Mouse (Mus musculus) cerebellum, adult (tissue): ENCODE results near the gene Stra6.

Source experiments
- ATAC-seq: cut with Nextera tagmentation; 2 replicates; pipeline ENCODE4 v1.9.2; 2017; ENCODE audit warnings: mild to moderate bottlenecking, moderate library complexity, mixed read lengths; ENCODE audit not compliant: insufficient number of reproducible peaks, low FRiP score, low TSS enrichment

Stra6 gene

DNA sequence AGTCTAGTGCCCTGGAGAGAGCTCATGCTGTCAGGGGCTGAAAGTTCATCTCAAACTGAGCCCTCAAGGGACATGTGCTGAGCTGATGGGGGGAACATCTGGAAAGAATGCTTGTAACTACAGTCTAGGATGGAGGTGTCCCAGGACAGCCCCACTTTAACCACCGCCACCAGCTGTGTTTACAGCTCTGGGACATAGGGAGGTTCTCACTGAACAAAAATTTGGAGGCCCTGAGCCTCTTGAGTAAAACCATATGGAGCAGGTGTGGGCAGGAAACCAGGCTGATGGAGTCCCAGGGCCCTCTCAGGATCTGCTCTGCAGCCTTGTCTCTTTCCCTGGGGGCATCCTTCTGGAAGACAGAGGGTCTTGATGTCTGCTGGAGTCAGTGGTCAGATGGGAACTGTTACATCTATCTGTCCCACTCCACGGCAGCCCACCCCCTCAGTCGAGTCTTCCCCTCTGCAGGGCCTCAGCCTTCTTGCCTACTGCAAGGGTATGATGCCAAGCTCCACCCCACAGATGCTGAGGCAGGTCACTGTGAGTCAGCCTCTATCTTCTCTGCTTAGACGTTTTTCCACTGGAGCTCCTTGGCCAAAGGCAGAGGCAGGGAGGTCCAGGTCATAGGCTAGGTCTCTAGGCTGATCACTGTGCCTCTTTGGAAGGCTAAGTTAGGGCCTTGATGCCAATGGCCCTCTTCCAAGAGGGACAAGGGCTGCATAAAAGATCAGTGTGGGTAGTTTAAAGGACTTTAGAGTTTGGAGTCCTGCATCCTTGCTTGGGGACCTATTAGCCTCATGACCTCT lies 28.2 kb downstream of the Stra6 start:
- no peak for ATAC-seq

DNA sequence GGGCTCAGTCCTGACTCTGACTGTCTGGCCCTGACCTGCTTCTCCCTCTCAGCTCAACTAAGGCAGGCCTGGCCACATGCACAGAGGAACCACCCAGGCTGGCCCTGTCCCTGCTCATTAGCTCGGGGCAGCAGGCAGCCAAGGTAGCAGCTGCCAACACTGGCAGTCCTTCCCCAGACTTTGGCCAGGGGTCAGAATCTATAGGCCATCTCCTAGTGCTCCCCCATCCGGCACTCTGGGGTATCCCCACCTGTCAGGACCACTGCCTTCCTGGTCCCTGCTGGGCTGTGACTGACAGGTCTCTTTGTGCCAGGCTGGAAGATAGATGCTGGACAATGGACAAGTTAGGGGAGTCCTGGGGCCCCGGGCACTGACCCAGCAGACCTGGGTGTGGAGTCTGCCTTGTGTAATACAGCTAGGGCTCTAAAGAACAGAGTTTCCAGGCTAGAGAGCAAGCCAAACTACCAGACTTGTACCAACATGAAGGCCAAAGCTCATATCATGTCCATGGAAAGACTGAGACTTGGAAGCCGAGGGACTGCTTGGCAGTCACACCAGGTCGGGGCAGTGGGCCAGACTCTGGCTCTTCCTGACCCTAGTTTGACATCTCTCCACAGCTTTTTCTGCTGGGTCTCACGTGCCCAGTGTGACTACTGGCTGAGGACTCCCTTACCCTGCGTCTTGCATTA lies 29.1 kb downstream of the Stra6 start:
- peak; percentile 83 for ATAC-seq

DNA sequence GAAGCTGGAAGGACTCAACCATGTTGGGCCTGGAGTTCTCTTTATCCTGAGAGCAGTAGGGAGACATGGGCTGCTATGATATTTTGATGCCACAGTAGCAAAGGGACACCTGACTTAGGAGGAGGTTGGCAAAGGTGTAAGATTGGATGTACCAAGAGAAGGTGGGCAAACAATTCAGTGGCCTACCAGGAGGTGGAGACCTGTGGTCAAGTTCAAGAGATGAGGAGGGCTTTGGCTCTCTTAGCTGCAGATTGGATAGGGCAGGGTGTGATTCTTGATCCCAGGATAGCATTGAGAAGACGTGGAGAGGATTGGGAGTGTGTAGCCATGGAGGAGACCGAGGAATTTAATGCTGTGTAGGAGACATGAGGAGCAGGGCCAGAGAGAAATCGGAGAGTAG lies 30.2 kb downstream of the Stra6 start:
- no peak for ATAC-seq

DNA sequence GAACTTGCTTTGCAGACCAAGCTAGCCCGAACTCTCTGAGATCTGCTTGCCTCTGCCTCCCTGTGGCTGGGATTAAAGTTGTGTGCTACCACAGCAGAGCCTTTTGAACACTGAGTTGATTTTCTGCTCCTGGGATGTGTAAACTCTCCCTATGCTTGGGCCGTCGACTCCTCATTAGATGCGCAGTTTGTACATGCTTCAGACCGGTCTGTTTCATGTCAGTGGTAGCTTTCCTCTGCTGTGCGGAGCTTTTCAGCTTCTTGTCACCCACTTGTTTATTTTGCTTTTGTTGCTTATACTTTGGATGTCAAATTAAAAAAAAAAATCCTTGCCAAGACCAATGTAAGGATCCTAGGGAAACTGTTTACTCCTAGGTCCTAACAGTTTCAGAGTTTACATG lies 32.4 kb downstream of the Stra6 start:
- no peak for ATAC-seq

DNA sequence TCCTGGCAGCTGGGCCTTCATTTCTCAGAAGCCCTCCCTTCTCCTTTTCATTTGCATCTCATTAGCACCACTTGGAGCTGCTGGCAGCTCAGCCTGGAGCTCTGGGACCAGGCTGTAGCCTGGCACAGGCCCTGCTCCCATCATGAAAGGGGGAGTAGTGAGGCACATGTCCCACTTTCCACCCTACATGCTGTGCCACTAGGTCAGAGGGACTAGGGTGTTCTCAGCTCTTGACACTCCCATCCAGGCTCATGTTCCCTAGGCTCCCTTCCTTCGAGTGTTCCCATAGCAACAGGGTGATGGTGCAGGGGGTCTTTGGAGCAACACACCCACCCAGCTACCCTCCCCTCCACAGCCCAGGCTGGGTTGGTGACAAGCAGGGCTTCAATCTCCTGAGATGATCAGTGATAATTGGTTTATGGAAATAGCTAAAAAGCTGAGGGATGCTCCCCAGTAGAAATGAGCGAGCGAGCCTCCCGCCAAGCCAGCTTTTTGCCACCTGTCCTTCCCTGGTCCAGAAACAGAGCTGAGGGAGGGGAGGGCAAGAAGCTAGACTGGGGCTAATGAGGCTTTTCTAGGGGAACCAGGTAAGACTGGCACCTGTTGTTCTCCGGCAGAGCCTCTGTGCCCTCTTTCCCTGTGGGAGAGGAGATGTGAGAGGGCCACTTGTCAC lies 33.2 kb downstream of the Stra6 start:
- ATAC-seq, result no peak; the same call in 1 of the 2 replicates

DNA sequence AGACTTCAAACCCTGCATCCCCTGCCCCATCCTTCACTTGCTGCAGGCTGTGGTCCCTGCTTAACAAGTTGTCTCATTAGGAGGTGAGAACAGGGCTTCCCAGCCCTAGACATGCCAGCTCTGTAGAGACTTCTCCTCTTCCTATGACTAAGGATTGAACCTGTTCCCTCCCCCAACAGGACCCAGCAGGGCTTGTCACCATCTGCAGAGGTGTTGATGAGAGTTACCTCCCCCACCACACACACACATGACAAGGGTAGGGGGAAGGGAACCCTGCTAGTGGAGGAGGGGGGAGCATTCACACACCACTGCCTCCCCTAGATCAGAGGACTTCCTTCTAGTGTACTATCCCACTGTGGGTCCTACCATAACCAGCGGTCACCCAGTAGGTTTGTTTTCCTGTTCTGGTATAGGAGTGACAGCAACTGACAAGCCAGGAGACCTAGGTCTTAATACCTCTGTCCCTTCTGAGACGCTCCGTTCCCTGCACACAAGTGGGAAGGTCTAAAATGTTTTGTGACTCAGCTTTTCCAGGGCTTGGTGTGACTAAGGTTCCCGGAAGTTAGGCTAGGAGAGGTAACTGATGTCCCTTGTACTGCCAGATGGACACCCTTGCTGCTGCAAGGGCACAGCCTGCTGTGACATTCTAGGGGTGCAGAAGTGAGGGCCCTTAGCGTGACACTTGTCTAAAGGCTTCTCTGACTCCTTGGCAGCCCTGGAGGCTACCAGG lies 36.4 kb downstream of the Stra6 start:
- no peak for ATAC-seq

DNA sequence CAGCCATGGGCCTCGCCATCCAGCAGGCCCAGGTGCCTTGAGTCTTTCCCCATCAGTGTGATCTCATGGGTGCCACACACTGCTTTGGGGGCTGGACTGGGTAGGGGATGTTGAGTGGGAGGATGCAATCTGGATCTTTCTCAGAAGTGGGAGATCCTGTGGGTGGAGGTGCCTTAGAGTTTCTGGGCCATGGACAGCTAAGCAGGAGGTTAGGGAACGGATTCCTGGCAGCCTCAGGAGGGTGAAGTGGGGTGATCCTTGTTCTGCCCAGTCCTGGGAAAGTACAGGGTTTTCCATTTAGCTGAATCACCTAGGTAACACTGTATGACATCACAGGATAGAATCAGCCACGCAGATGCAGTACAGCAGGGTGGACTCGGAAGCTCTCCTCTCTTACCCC lies 38.4 kb downstream of the Stra6 start:
- ATAC-seq, result no peak

DNA sequence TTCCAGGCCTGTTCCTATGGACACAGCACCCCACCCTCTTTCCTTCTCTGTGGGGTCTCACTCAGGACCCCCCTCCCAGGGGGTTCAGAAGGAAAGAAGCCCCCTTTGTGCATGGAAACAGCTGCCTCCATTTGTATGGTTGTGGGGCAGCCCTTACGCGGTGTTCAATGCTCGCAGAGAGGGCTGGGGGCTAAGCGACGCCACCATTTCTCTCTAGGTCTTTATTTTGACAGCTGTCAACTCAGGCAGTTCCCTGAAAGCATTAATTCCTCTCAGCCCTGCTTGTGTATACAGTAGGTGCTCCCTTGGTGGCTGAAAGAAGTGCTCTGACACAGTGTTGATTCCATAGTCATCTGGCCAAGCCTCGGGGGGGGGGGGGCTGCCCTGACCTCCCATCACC lies 40.1 kb downstream of the Stra6 start:
- no peak for ATAC-seq

DNA sequence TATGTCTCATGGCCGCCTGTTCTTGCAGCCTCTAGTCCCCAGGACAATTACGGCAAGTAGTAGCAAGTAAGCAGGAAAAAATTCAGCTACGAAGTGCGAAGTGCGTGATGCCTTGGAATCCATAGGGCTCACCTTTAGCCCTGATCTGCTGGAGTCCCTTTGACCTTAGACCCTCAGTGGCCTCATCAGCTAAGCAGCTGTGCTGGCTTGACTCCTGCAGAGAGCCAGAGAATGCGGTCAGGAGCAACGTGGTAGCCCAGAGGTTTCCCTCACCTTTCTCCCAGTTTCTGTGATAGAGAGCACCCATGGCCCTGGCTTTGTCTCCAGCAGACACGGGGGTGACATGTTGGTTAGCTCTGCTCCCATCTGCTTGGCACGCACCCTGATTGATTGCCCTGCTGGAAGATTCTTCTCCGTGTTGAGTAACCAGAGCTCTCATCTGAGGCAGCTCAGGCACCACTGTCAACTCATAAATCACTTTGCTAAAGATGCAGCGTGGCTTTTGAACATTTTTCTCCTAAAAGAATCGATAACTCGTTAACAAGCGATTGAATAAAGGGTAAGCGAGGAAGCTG lies 42.1 kb downstream of the Stra6 start:
- ATAC-seq, result no peak

DNA sequence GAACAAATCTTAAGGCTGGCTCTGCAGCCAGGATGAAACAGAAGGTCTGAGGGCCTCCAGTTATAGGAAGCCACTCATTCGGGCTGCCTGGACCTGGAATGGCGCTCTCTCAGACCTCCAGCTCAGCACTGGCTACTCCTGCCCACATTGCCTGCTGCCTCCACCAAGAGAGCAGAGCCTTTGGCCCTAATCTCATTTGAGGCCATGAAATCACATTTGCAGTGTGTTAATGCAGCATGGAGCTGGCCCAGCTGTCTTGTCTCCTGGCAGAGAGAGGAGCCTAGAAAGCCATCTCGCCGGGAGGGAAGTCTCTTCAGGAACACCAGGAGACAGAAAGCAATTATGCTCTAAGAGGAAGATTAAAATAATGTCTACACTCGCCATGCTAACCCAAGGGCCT lies 43.9 kb downstream of the Stra6 start:
- no peak for ATAC-seq

DNA sequence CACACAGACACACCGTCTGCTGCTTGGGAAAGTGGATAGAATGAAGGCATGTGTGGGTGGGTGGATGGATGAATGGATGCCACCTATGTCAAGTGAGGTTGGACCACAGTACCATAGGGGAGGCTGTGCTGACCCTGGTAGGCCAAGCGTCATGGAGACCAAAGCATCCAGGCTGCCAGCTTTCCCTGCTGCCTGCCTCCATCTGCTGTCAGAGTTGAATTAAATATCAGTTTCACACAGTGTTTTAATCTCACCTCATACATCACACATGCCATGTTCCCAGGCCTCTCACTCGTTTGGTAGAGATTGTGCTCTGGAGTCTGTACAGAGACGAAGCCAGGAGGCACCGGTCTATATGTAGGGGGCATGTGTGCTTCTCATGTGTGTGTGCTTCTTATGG lies 47.2 kb downstream of the Stra6 start:
- peak; percentile 18; the same call in 1 of the 2 replicates for ATAC-seq

DNA sequence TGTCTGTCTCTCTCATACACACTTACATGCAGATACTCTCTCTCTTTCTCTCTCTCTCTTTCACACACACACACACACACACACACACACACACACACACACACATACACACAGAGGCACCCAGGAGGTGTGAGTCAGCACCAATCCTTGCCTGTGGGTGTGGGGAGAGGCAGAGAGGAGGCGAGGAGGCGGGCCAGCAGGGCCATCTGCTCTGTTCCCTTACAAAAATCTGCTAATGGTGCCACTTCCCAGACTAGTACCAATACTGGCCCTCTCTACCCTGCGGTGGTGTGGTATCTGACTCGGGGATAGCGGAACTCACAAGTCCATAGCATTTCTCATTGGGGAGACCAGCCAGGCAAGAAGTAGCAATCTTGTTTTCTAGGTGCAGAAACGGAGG lies 47.8 kb downstream of the Stra6 start:
- ATAC-seq, result peak; percentile 87

DNA sequence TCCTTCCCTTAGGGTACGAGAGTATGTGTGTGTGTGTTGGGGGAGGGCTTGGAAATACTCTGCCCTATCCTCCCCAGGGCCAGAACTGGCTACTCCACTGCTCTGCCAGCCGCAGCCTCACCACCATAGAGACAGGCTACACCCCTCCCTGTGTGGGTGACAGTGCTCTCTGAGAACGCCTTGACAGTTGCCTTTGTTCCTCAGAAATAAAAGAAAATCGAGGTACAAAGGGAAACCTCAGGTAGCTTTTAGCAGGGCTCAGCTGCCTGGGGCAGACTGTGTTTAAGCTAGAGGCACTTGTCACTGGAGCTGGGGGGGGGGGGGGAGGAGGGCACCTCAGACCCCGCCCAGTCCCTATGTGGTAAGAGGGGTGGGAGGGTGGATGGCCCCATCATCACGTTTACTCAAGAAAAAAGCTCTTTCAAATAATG lies 48.7 kb downstream of the Stra6 start:
- no peak for ATAC-seq

DNA sequence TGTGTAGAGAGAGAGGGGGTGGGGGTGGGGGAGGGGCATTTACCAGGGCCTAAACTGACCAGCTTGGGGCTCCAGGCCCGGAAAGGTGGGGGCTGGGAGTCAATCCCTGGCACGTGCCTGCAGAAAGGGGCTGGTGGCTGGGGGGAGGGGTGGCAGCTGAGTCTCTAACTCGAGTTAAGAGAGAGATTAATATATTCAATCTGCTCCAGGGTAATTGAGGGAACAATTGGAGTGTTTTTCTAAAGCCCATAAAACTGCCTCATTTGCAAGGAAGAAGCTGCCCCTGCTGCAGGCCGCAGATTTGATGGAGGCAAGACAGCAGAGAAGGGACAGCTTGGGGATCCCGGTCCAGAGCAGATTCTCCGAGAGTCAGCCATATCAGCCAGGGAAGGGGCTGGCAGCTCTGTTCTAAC lies 49.3 kb downstream of the Stra6 start:
- ATAC-seq, result no peak

DNA sequence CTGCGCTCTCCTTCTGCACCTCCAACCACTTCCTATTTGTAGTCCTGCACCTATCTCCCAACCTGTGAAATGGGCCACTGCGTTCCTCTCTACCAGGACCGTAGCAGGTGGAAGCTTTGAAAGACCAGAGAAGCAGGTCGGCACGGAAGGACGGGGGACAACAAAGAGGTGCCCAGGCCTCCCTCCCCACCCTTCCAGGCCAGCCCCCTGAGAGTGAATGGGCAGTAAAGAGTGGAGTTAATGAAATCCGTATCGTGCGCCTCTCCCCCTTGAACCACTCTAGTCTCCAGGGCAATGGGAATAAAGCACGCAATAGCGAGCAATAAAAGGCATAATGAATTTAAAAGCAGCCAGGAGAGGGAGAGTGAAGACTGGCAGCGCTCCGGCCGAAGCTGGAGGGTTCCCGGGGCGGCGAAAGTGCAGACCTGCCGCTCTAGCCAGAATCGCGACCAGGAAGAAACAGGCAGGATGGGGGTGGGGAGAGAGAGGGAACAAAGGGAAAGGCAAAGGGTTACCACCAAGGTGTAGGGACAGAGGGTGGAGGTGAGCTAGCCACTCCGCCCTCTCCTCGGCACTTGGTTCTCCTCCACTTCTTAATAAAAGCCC lies 49.8 kb downstream of the Stra6 start:
- no peak for ATAC-seq

DNA sequence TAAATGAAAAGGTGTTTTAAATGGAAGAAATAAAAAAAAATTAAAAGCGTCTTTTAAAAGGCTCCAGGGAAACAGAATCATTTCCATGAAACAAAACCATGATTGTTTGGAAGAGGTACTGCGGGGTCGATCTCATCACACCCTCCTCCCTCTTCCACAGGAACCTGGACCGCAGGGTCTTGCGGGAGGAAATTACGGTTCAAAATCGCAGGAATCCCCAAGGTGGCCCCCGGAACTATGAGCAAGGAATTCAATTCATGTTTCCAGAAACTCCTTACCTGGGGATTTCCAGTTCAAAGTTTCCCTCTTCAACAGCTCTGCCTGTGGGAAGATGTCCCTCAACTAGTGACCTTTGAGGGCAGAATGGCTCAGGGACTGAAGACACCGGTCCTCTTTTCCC lies 50.4 kb downstream of the Stra6 start:
- ATAC-seq, result no peak

DNA sequence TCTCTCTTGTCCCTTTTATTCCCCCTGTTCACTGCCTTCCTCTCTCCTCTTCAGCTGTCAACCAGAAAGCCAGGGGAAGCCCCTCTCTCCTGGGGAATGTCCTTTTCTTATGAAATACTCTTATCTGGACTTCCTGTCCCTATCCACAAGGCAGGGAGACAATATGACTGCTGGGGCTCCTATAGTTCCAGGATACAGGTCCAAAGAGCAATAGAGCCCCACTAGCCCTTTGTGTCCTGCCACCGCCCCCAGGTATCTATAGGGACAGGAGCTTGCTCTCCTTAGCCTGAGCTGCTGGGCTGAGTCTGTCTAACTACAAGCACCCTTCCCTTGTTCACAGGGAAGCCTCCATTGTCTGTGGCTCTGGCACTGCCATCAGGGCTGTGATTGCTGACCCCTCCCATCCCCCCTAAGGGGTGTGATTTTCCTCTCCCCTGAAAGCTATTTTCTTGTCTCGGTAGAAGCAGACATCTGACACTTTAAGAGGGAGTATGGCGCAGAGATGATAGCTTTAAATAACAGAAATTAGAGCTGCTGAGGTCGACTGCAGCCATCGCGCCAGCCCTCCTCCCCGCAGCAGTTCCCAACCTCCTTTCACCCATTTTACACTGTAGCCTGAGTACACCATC lies 51.8 kb downstream of the Stra6 start:
- ATAC-seq, result no peak

DNA sequence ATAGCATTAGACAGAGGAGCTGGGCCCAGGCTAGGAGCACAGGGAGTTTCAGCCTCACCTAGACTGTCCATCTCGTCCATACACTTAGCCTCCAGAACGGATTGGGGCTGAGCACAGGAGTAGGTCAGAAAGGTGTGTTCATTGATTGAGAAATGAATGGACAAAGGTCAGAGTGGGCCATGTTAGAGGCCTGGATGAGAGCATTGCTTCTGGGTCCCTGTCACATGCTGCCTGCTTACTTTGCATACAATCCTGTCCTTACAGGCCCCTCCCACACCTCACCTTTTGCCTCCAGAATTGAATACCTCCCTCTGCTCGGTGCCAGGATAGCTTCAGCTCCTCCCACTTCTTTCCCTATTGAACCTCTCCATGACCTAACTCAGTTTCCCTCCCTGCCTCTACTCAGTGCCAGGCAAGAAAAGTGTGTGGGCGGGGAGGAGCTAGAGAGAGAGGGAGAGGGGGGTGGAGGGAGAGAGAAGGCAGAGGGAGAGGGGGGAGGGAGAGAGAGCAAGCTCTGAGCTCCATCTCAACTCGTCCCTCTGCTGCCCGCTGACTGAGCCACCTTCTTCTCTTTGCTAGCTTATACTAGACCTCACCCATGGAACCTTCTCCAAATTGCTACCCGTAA lies 52.5 kb downstream of the Stra6 start:
- no peak for ATAC-seq

DNA sequence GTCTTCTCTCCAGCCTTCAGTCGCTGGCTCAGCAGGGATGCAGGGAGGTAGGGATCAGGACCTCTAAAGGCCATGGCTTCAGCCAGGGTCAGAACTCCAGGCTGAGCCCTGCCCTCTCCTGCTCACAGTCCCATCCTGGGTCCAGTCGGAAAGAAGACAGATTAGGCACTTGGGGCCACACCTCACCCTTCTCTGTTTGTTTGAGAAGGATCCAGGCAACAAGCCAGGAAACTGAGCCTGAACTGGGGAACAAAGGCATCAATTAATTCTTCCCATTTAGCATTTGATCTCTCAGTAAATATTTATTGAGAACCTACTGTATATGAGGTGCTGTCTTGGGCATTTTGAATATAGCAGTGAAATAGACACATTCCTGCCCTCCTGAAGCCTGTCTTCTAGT lies 55.1 kb downstream of the Stra6 start, which contains the start of gene Ccdc33:
Gene Ccdc33, minus strand, starts transcription at position 153 of the 400 bp plus-strand sequence.
- ATAC-seq, result no peak
